Mouse (Mus musculus) MEL (cell line): ENCODE measurements at regions not wholly inside any gene's neighbourhood (a gene's known extent, or its start where the extent isn't known, plus 50 kb on each side); places are given as distances from the start of the nearest gene placed in this dataset.

Source experiments
- CTCF ChIP-seq, 3 experiments: IDR thresholded peaks in 2 of 3; conservative IDR thresholded peaks in 1 of 3; 2 replicates each; pipeline ENCODE4 v1.5.1; 2011 to 2012; ENCODE audit warnings: low read length in 3 of 3, low read depth in 2 of 3, mild to moderate bottlenecking in 2 of 3, improper control_type of control experiment in 1 of 3, inconsistent platforms in 1 of 3, mixed read lengths in 1 of 3, moderate library complexity in 1 of 3; ENCODE audit not compliant: control insufficient read depth in 1 of 3, insufficient read depth in 1 of 3, poor library complexity in 1 of 3, severe bottlenecking in 1 of 3
- EP300 ChIP-seq, 2 experiments: IDR thresholded peaks; 2 replicates each; pipeline ENCODE4 v1.6.1; 2011; ENCODE audit warnings: improper control_type of control experiment in 2 of 2, low read length in 2 of 2, low read depth in 1 of 2, mild to moderate bottlenecking in 1 of 2
- GABPA ChIP-seq: IDR thresholded peaks from 2 replicates; pipeline ENCODE4 v1.6.1; 2012; ENCODE audit warnings: low read depth, mild to moderate bottlenecking, inconsistent platforms, low read length, improper control_type of control experiment, moderate library complexity
- NELFE ChIP-seq: IDR thresholded peaks from 2 replicates; pipeline ENCODE4 v1.6.1; 2011; ENCODE audit warnings: low read depth, low read length, improper control_type of control experiment
- POLR2A ChIP-seq, 2 experiments: IDR thresholded peaks; 2 replicates each; pipeline ENCODE4 v1.6.1; 2011 to 2012; ENCODE audit warnings: low read length in 2 of 2, mild to moderate bottlenecking in 2 of 2, control low read depth in 1 of 2, improper control_type of control experiment in 1 of 2, low read depth in 1 of 2, moderate library complexity in 1 of 2; ENCODE audit not compliant: control insufficient read depth in 1 of 2, insufficient read depth in 1 of 2, poor library complexity in 1 of 2
- POLR2AphosphoS5 ChIP-seq: IDR thresholded peaks from 2 replicates; pipeline ENCODE4 v1.6.1; 2012; ENCODE audit warnings: low read depth, borderline replicate concordance, mild to moderate bottlenecking, inconsistent platforms, low read length, moderate library complexity, mixed read lengths
- RAD21 ChIP-seq: IDR thresholded peaks from 2 replicates; pipeline ENCODE4 v1.6.1; 2011; ENCODE audit warnings: mild to moderate bottlenecking, low read depth, low read length, improper control_type of control experiment
- SIN3A ChIP-seq: IDR thresholded peaks from 2 replicates; pipeline ENCODE4 v1.6.1; 2012; ENCODE audit warnings: low read length, improper control_type of control experiment, inconsistent platforms
- SMC3 ChIP-seq: IDR thresholded peaks from 2 replicates; pipeline ENCODE4 v1.6.1; 2011; ENCODE audit warnings: low read depth, low read length, improper control_type of control experiment

GRCm38 (mm10) chr11:6988884-6989824 is 74.1 kb upstream of the Adcy1 start:
- TF ChIP-seq EP300 (IDR thresholded peaks at IDR 0.05; ENCODE audit: low read depth in 1 of 2, low read length in 2 of 2), result no peak
- no peak for TF ChIP-seq NELFE
- no peak for TF ChIP-seq POLR2A (IDR thresholded peaks at IDR 0.05; ENCODE audit: control insufficient read depth in 1 of 2, insufficient read depth in 1 of 2, low read depth in 1 of 2, low read length in 2 of 2, poor library complexity in 1 of 2)
- no peak for TF ChIP-seq SIN3A
- TF ChIP-seq GABPA, result no peak
- TF ChIP-seq POLR2AphosphoS5, result no peak
- TF ChIP-seq SMC3, result no peak
- no peak for TF ChIP-seq CTCF (IDR thresholded peaks at IDR 0.05 in 2 of 3, conservative IDR thresholded peaks at IDR 0.05 in 1 of 3; ENCODE audit: control insufficient read depth in 1 of 3, insufficient read depth in 1 of 3, low read depth in 2 of 3, low read length in 3 of 3, poor library complexity in 1 of 3, severe bottlenecking in 1 of 3)
- TF ChIP-seq RAD21, result no peak
